Mouse (Mus musculus): ENCODE results near the gene Pagr1b.
A peak's percentile ranks its signal among the peaks of the same experiment; 100 is the strongest.

Pagr1b gene

GRCm38 (mm10) chr7:127003620-127004019 is 12.7 kb downstream of the Pagr1b start:
- no peak for DNase-seq (ENCODE audit: extremely low read depth, low read depth, low spot score)

- DNase-seq (ENCODE audit: extremely low read depth, low read depth, low spot score), result no peak
Observed at GRCm38 (mm10) chr7:126999568-126999967, 16.7 kb downstream of the Pagr1b start.

GRCm38 (mm10) chr7:126996449-126996848 is 19.8 kb downstream of the Pagr1b start:
- no peak for DNase-seq (ENCODE audit: extremely low read depth, low read depth, low spot score)

DNA sequence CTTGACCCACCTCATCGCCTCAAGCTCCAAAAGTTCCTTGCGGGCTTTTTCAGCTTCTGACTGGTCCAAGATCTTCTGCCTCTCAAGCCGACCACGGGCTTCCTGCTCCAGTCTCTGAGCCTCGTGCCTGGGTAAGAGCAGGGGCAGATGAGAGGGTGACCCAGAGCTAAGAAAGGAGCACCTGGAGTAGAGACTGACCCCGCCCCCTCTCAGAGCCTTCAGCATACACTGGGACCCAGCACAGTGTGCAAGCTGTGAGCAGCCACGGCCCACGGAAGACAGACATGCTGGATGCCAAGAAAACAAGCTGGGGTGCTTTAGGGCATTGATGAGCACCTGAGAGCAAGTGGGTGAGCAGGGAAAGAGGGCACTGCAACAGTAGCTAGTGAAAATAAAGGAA is 27.5 kb downstream of the Pagr1b start:
- no peak for DNase-seq (ENCODE audit: extremely low read depth, low read depth, low spot score)

DNA sequence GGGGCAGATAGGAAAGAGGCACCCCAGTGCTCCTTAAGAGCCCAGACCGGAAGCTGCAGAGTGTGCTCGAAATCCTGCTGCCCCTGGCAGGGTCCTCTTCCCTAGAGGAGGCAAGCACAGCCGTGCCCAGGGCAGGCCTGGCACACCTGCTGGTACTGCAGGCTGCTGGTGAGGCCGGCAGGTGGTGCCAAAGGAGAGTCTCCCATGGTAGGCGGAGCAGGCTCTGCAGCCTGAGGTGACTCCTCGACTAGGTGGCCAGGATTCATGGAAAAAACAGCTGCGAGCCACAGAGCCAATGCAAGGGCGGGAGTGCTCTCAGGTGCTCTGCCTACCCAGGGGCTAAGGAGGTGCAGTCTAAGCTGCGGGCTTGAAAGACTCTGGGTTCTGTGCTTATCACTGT is 30.0 kb downstream of the Pagr1b start:
- DNase-seq (ENCODE audit: extremely low read depth, low read depth, low spot score), result no peak

DNA sequence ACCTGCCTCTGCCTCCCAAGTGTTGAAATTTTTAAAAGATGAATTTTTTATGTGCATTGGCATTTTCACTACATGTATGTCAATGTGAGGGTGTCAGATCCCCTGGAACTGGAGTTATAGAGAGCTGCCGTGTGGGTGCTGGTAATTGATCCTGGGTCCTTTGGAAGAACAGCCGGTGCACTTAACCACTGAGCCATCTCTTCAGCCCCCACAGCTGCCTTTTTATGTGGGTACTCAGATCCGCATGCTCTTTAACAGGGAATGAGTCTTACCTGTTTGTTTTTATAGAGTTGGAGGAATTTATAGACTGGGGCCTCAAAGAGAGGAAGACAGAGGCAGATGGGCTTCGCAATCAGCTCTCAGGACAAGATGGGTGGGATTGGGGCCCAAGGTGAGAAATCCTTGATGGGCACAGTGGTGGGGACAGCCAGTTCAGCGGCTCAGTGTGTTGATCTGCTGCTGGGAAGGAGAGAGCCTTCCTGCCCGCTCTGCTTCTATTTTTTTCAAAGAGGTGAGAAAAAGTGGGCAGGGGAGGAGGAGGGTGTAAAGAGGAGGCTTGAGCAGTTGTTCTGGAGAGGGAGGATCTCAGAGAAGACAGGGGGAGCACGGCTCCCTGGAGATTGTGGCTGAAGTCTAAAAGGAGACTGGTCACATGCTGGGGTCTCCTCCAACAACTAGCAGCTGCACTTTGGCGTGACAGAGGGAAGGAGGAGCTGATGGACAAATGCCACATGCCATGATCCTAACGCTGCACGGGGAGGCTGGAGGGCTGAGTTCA is 31.4 kb downstream of the Pagr1b start:
- no peak for DNase-seq (ENCODE audit: extremely low read depth, low read depth, low spot score)

GRCm38 (mm10) chr7:126983113-126983512 is 33.2 kb downstream of the Pagr1b start:
- DNase-seq (ENCODE audit: extremely low read depth, low read depth, low spot score), result peak; percentile 67

GRCm38 (mm10) chr7:126982054-126982453 is 34.2 kb downstream of the Pagr1b start:
- no peak for DNase-seq (ENCODE audit: extremely low read depth, low read depth, low spot score)

DNA sequence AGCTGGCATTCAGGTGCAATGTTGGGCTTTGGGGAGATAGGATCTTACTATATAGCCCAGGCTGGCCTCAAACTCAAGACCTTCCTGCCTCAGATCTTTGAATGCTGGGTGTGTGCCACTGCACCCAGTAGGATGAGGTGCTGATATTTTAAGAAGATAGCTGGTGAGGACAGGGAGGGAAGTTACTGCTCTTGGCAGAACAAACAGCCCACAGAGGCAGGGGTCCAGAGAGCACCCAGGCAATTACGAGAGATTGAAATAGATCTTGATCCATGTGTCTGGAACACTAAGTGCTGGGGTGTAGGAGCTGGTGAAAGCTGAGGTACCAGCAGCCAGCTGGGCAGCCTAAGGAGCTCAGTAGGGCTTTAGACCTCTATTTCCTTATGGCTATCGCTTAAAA is 34.7 kb downstream of the Pagr1b start:
- DNase-seq (ENCODE audit: extremely low read depth, low read depth, low spot score), result no peak

- no peak for DNase-seq (ENCODE audit: extremely low read depth, low read depth, low spot score)
Observed at GRCm38 (mm10) chr7:126978841-126979240, 37.4 kb downstream of the Pagr1b start.

DNA sequence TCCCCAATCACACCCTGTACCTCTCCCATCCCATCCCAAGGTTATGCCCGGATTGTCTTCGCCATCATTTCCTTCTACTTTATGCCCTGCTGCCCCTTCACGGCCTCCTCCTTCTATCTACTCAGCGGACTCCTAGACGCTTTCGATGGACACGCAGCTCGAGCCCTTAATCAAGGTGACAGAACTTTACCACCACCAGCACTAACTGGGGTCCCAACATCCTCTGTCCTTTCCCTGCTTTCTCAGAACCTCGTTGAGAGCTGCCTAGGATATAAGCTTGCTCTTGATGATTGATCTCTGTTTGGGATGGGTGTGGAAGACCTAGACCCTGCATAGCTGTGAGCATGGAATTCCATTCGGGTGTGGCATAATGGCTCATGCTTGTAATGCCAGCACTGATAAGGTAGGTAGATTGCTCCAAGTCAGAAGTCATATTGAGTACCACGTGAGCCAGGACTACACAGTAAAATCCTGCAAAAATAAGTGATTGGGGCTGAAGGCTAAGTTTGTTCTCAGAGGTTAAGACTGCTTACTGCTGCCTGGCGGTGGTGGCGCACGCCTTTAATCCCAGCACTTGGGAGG is 39.3 kb downstream of the Pagr1b start:
- no peak for DNase-seq (ENCODE audit: extremely low read depth, low read depth, low spot score)

DNA sequence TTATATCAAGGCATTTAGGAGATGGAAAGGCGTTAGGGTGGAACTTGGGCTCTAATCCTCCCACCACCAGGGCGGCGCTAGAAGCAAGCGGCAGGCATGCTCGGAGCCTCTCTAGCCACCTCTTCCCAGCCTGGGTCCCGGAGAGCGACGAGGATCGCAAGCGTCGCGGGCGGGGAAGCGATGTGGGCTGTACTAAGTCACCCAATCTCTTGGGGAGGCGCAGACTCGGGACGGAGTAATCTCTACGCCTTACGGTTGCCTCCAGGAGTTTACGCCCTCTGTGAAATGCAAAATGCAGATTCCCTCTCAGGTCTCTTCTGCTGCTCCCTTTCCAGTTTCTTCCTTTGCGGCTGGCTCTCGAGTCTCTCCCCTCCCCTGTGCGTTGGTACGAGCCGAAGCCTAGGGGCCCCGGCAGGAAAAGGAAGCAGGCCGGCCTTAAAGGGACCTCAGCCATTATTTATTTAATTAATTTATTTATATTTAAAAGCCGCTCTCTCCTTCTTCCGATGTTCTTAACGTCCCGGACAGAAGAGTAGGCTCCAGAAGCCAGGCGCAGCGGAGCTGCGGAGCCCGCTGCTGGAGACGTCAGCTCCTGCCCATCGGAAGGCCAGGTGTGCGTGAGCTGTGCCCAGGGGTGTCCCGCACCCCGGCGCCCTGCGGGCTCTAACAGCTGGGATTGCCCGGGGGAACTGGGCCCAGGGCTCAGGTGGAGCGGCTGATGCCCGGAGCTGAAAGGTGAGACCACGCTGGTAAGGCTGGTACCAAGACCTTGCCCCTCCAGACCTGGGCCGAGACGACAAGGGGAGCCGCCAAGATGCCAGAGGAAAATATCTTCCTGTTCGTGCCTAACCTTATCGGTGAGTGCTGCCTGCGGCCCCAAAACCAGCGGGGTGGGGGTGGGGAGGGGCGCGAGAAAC is 40.1 kb downstream of the Pagr1b start, which contains the start of gene Cdiptos:
Gene Cdiptos, minus strand, starts transcription at position 149 of the 917 bp plus-strand sequence.
- DNase-seq (ENCODE audit: extremely low read depth, low read depth, low spot score), result no peak

- DNase-seq (ENCODE audit: extremely low read depth, low read depth, low spot score), result no peak
Observed at GRCm38 (mm10) chr7:126975893-126975949, 40.6 kb downstream of the Pagr1b start, which contains the start of gene Cdipt. Gene Cdipt (plus strand): TSS chr7:126975914.

- DNase-seq (ENCODE audit: extremely low read depth, low read depth, low spot score), result no peak
Observed at GRCm38 (mm10) chr7:126975493-126975892, 40.8 kb downstream of the Pagr1b start.

- no peak for DNase-seq (ENCODE audit: extremely low read depth, low read depth, low spot score)
Observed at GRCm38 (mm10) chr7:126967361-126967760, 48.9 kb downstream of the Pagr1b start.

DNA sequence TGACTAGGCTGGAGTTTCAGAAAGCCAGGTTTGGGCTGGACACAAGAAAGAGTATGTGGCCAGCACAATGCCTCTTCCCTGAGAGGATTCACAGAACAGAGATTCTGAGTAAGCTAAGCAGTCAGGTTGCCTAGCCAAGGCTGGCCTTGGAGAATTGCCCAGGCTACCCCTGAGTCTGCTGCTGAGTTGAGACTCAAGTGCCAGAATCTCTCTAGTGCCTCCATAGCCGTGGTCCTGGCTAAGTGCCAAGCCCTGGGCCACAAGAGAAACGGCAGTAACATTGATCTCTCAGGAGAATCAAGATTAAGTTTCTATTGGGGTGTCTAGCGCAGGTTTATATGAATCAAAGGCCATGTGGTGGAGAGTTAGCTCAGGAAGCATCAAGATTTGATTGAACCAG is 50.7 kb downstream of the Pagr1b start:
- DNase-seq (ENCODE audit: extremely low read depth, low read depth, low spot score), result no peak

DNA sequence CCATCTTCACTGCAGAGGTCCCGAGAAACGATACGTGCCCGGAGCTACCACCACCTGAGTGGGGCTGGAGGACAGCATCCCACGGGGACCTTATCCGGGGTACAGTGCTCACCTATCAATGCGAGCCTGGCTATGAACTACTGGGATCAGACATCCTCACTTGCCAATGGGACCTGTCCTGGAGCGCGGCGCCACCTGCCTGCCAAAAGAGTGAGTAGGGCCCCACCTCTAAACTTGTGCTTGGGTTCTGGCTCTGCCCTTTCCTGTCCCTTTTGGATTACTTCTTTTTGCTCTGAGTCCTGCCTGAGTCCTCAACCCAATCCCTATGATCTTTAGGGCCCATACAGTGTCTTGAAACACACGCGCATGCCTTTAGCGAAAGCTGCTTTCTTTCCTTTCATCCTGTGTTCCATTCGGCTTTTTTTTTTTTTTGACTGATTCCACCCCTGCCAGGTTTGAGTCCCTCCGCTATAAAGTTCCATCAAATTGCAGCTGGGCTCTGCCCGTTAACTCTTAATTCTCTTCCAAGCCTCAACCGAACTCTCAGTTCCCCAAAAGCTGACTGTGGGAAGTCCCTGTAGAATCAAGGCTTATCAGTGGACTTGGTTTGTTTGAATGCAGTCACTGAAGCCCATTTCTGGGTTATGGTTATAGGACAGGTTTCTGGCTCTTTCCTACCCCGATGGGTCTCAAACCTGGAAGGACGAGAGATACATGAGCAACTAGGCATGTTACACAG is 52.6 kb downstream of the Pagr1b start:
- no peak for DNase-seq (ENCODE audit: extremely low read depth, low read depth, low spot score)

- DNase-seq (ENCODE audit: extremely low read depth, low read depth, low spot score), result no peak
Observed at GRCm38 (mm10) chr7:126961965-126962364, 54.3 kb downstream of the Pagr1b start.

DNA sequence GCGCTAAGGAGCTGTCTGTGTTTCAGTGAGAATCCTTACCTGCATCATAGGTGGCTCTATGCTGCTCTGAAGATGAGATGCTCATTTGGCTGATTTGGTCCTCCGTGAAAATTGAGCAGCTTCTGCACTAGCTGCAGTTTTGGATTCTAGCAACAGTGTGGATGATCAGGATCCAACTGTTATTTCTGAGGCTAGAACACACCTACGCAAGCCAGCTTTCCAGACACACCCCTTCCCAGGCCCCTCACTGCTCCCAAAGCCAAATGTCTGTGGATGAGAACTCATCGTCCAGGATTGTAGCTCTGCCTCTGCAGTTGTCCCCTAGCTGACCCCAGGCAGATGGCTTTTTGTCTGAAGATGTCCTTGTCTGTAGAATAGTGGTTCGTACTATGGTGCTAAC is 55.2 kb downstream of the Pagr1b start:
- no peak for DNase-seq (ENCODE audit: extremely low read depth, low read depth, low spot score)

DNA sequence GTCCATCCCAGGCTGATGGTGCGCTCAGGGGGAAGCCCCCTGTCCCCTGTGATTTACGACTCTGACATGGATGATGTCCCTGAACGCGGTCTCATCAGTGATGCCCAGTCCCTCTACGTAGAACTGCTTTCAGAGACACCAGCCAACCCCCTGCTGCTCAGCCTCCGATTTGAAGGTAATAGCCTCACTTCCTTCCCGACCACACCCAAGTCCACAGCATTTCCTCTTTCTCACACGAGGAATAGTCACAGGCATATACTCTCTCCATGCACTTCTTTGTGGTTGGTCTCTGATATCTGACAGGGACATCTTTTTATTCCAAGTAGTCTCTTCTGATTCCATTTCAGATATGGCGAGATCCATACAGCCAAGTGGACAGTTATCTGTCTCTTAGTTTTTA is 56.5 kb downstream of the Pagr1b start:
- DNase-seq (ENCODE audit: extremely low read depth, low read depth, low spot score), result no peak

DNA sequence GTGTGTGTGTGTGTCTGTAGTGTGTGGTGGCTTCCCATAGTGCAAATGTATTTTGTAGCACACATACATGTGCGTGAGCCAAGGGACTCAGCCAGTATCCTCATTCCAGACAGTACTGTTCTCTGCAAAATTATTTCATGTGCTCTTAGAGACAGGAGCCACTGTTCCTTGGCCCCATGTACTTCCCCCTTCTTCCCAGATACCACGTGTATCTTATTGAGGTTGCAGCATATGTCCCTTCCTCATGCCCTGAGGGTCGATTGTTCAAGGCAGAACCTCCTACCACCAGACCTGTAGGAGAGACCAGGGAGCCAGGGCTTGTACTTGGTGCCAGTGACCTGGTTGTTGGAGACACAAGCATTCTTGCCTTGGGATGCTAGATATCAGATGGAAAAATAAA is 61.2 kb downstream of the Pagr1b start:
- DNase-seq (ENCODE audit: extremely low read depth, low read depth, low spot score), result no peak

DNA sequence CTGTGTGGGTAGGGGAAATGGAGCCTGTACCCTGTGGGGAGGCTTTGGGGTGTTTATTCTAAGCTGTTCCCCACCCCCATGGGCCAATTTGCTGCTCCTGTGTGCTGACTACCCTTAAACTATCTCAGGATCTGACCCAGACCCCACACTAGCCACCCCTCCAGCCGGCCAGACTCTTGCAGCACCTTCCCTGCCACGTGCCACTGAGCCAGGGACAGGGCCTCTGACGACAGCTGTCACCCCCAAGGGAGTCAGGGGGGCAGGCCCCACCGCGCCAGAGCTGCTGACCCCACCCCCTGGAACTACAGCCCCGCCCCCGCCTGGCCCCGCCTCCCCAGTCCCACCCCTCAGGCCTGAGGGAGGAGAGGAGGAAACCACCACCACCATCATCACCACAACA is 63.6 kb downstream of the Pagr1b start:
- no peak for DNase-seq (ENCODE audit: extremely low read depth, low read depth, low spot score)
